Mouse (Mus musculus) bone marrow, adult 2 months (tissue): ENCODE measurements at regions not wholly inside any gene's neighbourhood (a gene's known extent, or its start where the extent isn't known, plus 50 kb on each side); places are given as distances from the start of the nearest gene placed in this dataset.

Source experiments
- CTCF ChIP-seq: fragments of 200-500 bp; IDR thresholded peaks from 2 replicates; pipeline ENCODE4 v1.5.1; 2011; ENCODE audit warnings: low read length, control low read depth; ENCODE audit not compliant: control insufficient read depth, insufficient read depth
- POLR2A ChIP-seq: fragments of 200-500 bp; IDR thresholded peaks from 2 replicates; pipeline ENCODE4 v1.6.1; 2011; ENCODE audit warnings: low read depth, mild to moderate bottlenecking, control low read depth, low read length, borderline replicate concordance; ENCODE audit not compliant: control insufficient read depth

DNA sequence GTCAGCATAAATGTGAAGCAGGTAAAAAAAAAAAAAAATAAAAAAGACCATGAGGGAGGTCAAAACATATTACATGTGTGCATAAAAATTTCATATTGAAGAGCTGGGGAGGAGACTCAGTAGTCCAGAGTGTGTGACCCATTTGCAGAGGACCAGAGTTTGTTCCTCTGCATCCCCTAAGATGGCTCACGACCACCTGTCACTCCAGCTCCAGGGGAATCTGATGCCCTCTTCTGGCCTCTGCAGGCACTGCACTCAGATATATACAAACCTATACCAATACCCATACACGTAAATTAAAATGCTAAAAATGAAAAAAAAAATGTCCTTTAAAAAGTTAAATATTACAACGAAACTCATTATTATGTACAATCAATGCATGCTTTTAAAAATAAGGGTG lies 551.4 kb downstream of the Pdcd6ip start:
- no peak for TF ChIP-seq POLR2A
- no peak for TF ChIP-seq CTCF
